Mouse (Mus musculus) liver, postnatal 0 days (tissue): ENCODE results near the gene Tmem94.

Source experiments
- CTCF ChIP-seq: sonication (generic); IDR thresholded peaks from 2 replicates; pipeline ENCODE4 v1.5.1; 2016; ENCODE audit warnings: antibody characterized with exemption, low read depth
- EP300 ChIP-seq: IDR thresholded peaks from 2 replicates; pipeline ENCODE4 v1.6.1; 2016; ENCODE audit warnings: antibody characterized with exemption, low read depth, mild to moderate bottlenecking

GRCm38 (mm10) chr11:115753485-115753884 is 11.7 kb upstream of the Tmem94 start:
- TF ChIP-seq CTCF (no peak), EP300 (no peak; the same call in 1 of the 2 replicates)
